Mouse (Mus musculus) stomach, postnatal 0 days (tissue): ENCODE data around the gene Uqcrfs1.

Experiments
- CTCF ChIP-seq: IDR thresholded peaks from 2 replicates; pipeline ENCODE4 v1.5.1; 2016; ENCODE audit warnings: antibody characterized with exemption, low read depth, mild to moderate bottlenecking, moderate library complexity
- EP300 ChIP-seq: optimal IDR thresholded peaks from 2 replicates; pipeline ENCODE3; 2016; ENCODE audit warnings: antibody characterized with exemption

DNA sequence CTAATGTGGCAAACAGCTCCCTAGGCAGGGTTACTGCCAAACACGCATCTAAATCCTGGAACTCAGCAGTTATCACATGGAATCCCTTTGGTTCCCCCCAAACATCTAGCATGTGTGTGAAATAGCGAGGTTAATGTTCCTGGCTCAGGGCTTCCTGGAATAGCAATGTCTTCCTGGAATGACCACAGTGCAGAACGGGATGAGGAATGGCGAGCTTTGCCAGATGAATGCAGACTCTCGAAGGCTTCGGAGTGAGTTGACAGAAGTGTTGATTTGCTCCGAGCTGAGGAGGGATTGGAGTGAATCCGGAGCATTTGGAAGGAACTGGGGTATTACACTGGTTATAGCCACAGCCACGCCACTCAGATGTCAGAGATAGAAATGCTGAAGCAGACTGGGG is 21.2 kb downstream of the Uqcrfs1 start:
- TF ChIP-seq EP300 (no peak), CTCF (no peak)
